9 mouse cellular contexts compared by ENCODE assay signal in the genomic region with DNA sequence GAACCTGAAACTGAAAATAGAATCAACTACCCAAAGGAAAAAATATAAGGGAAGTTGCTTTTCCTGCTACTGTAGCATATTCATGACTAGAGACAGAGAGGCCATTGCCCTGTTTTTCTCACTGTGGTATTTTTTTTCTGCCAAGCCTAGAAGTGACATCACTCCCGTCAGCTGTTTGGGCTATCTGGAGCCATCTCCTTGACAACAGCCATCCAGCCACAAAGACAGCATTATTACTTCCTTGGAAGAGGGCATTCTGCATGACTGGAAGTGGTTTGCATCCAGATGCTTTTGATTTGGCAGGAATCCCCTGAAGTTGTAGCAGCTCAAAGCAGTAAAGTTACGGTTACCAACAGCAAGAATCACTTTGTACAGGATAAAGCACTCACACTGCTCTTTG. TPM values are rescaled to one million over a fixed set of nuclear protein-coding genes. Genes with fewer than 3 reads are reported as not detected.
DNase-seq lines count a peak whose midpoint lies in the region; ATAC-seq and TF ChIP-seq lines count a peak whose summit lies in the region.
"Had no signal": no experiment of that assay in that cellular context is flagged by ENCODE, and none has a peak within 500 bp of the region (broad histone marks: within the 10 kb centered on the region; RNA-seq: fewer than 3 reads in every experiment).

No protein-coding gene starts in this region.

- H3K9me3 ChIP-seq in embryonic facial prominence, embryonic 14.5 days (ENCODE audit: control insufficient read depth, low read length): no peaks in the 10 kb centered on the region
- no peaks in the 10 kb centered on the region for H3K9me3 ChIP-seq in limb, embryonic 14.5 days (ENCODE audit: control insufficient read depth, low read length)

- H3K27ac ChIP-seq in embryonic facial prominence, embryonic 14.5 days (replicated peaks; ENCODE audit: low read depth, low read length): peak overlapping the region; percentile 16; the same call in 1 of the 2 replicates
- H3K27ac ChIP-seq in limb, embryonic 14.5 days (replicated peaks; ENCODE audit: low read depth, low read length): no peak overlapping the region

- WGBS in embryonic facial prominence, embryonic 14.5 days: 23% methylated on average over 2 of the region's 2 CpGs
- 37% methylated on average over 2 of the region's 2 CpGs for WGBS in limb, embryonic 14.5 days

- H3K9ac ChIP-seq in embryonic facial prominence, embryonic 14.5 days (ENCODE audit: low read depth, low read length): no peak overlapping the region
- H3K9ac ChIP-seq in limb, embryonic 14.5 days (ENCODE audit: low read depth, low read length, severe bottlenecking): no peak overlapping the region

- no peak for ATAC-seq in embryonic facial prominence, embryonic 14.5 days (ENCODE audit: low read depth)
- ATAC-seq in limb, embryonic 14.5 days (ENCODE audit: low FRiP score, low read depth): no peak
- ATAC-seq in megakaryocyte progenitor cell, adult 5-6 weeks (replicated peaks; ENCODE audit: poor library complexity): no peak

- no peak for TF ChIP-seq POLR2A in limb, embryonic 14.5 days (IDR thresholded peaks at IDR 0.05; ENCODE audit: borderline replicate concordance, extremely low read depth, insufficient read depth, insufficient read length)

- no peak overlapping the region for H3K4me3 ChIP-seq in embryonic facial prominence, embryonic 14.5 days (ENCODE audit: low read depth, low read length)
- H3K4me3 ChIP-seq in limb, embryonic 14.5 days (replicated peaks; ENCODE audit: low read length): no peak overlapping the region

- H3K4me2 ChIP-seq in embryonic facial prominence, embryonic 14.5 days (ENCODE audit: low read depth, low read length): no peak overlapping the region
- H3K4me2 ChIP-seq in limb, embryonic 14.5 days (replicated peaks; ENCODE audit: low read depth, low read length, severe bottlenecking): no peak overlapping the region

- peaks cover 31% of the 10 kb centered on the region for H3K4me1 ChIP-seq in embryonic facial prominence, embryonic 14.5 days (ENCODE audit: control insufficient read depth, insufficient read depth, low read length)
- H3K4me1 ChIP-seq in limb, embryonic 14.5 days (ENCODE audit: control insufficient read depth, insufficient read depth, low read length): peaks cover 18% of the 10 kb centered on the region; the same call in 1 of the 2 replicates

- peak; percentile 50 for DNase-seq in cerebellum, adult 9-10 months
- DNase-seq in cerebellum, postnatal 36 days: no peak
- peak; percentile 60 for DNase-seq in 3134 (ENCODE audit: extremely low read depth, insufficient read length, low spot score)
- peak; percentile 80 for DNase-seq in embryonic facial prominence, embryonic 14.5 days (ENCODE audit: low spot score)
- peak; percentile 68 for DNase-seq in limb, embryonic 14.5 days (ENCODE audit: low spot score)
- no peak for DNase-seq in lung, postnatal 25 days (ENCODE audit: low spot score)
- no peak for DNase-seq in lung, postnatal 14 days
- DNase-seq: thymus, adult 2 months had no signal

- H3K36me3 ChIP-seq in embryonic facial prominence, embryonic 14.5 days (ENCODE audit: control insufficient read depth, insufficient read depth, low read length): no peaks in the 10 kb centered on the region
- no peaks in the 10 kb centered on the region for H3K36me3 ChIP-seq in limb, embryonic 14.5 days (ENCODE audit: control insufficient read depth, insufficient read depth, low read length)

- H3K27me3 ChIP-seq in embryonic facial prominence, embryonic 14.5 days (replicated peaks; ENCODE audit: control insufficient read depth, insufficient read depth, low read length): no peaks in the 10 kb centered on the region
- H3K27me3 ChIP-seq in limb, embryonic 14.5 days (ENCODE audit: control insufficient read depth, insufficient read depth, low read length): no peaks in the 10 kb centered on the region

RNA-seq across cellular contexts. Expression of gene Cdk5rap2, which starts 1.9 kb away (rescaled TPM):
- polyA plus RNA-seq in embryonic facial prominence, embryonic 14.5 days (2014; fragmentation: Nextera tagmentation; extraction: Ambion mirVana): 15.8 and 18.5 TPM in 2 replicates
- 15.4 and 18.7 TPM in 2 replicates for polyA plus RNA-seq in limb, embryonic 14.5 days (2012; rRNA removed)
- 19.2 and 24.2 TPM in 2 replicates for polyA plus RNA-seq in limb, embryonic 14.5 days (2014; fragmentation: Nextera tagmentation; extraction: Ambion mirVana)
- total RNA-seq in megakaryocyte progenitor cell, adult 5-6 weeks (2015): 12.9 and 15.3 TPM in 2 replicates
- 24.7 and 27.7 TPM in 2 replicates for total RNA-seq in megakaryocyte progenitor cell, adult 5-6 weeks (2017)

Comparison
In these comparisons a context has a peak if more than half of its experiments do, and no peak if none do; other contexts are left out.
1. DNase-seq: peak in cerebellum, adult 9-10 months (single experiment), 3134 (single experiment), embryonic facial prominence, embryonic 14.5 days (single experiment) and limb, embryonic 14.5 days (single experiment); none in cerebellum, postnatal 36 days (0 of 2), lung, postnatal 25 days (single experiment) and lung, postnatal 14 days (single experiment).